Mouse (Mus musculus) adrenal gland (tissue): ENCODE measurements around the gene Degs1.

Experiments used
- intact Hi-C: fragments of 180-260 bp; cut with DNase I; formaldehyde crosslinking; loops from one replicate; pipeline ENCODE4 v1.15.1; 2025

Gene Degs1

DNA sequence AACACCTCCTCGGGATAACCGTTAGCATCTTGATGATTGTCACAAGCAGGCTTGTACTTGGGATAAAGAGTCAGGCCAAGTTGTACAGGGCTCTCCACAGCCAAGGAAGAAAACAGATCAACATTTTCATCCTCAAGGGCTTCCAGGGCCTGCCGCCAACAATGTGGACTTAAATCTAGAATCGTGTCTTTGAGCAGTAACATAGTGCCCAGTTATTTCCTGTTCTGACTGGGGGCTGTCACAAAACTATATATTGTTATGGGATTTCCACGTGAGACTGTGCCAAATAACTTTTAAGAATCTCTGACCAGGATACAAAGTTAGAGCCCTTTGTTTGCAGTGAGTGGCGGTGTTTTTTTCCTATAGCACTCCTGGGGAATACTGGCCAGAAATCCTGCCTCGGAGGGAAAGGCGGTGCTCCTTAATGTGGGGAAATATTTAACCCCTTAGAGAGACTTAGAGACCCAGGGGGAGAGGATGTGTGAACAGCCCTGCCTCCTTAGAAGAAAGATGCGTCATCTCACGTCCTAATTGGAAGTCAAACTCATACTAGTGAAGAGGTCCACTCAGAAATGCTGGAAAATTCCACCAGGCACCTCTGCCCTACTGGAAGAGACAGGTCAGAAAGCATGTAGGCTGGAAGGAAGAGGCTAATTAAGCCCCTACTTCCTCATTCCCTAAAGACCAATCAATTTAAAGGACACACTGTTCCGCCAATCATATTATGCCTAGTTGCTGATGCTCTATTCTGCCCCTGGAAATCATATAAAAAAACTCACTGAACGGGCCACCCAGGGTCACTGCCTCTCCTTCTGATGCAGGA, 55.3 kb downstream of the Degs1 start:
- intact Hi-C loops, result no loop called here

DNA sequence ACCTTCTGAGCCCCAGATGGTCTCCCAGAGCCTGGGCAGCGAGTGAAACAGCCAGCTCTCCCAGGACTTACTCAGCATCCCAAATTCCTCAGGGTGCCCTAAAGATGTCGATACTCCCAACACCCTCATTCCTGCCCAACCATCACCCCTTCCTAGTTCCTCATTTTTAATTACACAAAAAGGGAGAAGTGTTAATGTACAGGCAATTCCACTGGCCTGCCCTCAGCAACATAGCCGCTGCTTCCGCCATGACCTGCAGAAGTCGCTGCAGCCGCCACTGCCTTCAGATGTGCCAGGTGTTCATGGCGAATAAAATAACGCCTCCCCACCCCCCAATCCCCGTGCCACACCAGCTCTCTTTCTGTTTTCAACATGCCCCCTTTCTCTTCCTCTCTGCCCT, 56.3 kb downstream of the Degs1 start:
- intact Hi-C loops, result no loop called here
